Mouse (Mus musculus): Measurements from ENCODE around the gene Slc26a6. TPM values are rescaled to one million over a fixed set of nuclear protein-coding genes. Genes with fewer than 3 reads are reported as not detected.

Gene Slc26a6
- 2.7 and 2.8 TPM in 2 replicates for polyA plus RNA-seq (2012; rRNA removed)

GRCm38 (mm10) chr9:108852976-108853375 lies at the start of gene Slc26a6:
Gene Slc26a6, plus strand, starts transcription at chr9:108853283.

GRCm38 (mm10) chr9:108808163-108808665 lies 44.9 kb upstream of the Slc26a6 start, which contains the start of gene Nckipsd:
Gene Nckipsd, plus strand, starts transcription at chr9:108808368.

GRCm38 (mm10) chr9:108825820-108826699 lies 27.0 kb upstream of the Slc26a6 start, which contains the start of gene Celsr3:
Gene Celsr3, plus strand, starts transcription at chr9:108826320.

GRCm38 (mm10) chr9:108914491-108914890 lies 61.4 kb downstream of the Slc26a6 start, which contains the start of gene Tmem89:
Gene Tmem89, plus strand, starts transcription at chr9:108914619.

GRCm38 (mm10) chr9:108936418-108937364 lies 83.6 kb downstream of the Slc26a6 start, which contains the start of gene Uqcrc1:
Gene Uqcrc1, plus strand, starts transcription at chr9:108936633.

GRCm38 (mm10) chr9:108953081-108953636 lies 100.1 kb downstream of the Slc26a6 start, which contains the start of gene Col7a1:
Gene Col7a1, plus strand, starts transcription at chr9:108953586.

Other genes with a start within 250 kb of the Slc26a6 start
- gene Arih2, start 203.9 kb upstream of the Slc26a6 start, polyA plus RNA-seq (2012; rRNA removed) = 17.4 and 18.2 TPM in 2 replicates
- 25.2 and 27.9 TPM in 2 replicates for gene Slc25a20, start 191.2 kb upstream of the Slc26a6 start, polyA plus RNA-seq (2012; rRNA removed)
- 8.4 and 9.1 TPM in 2 replicates for gene Prkar2a, start 164.0 kb upstream of the Slc26a6 start, polyA plus RNA-seq (2012; rRNA removed)
- 51.0 and 53.0 TPM in 2 replicates for gene Ip6k2, start 69.5 kb upstream of the Slc26a6 start, polyA plus RNA-seq (2012; rRNA removed)
- gene Nckipsd, start 44.9 kb upstream of the Slc26a6 start, polyA plus RNA-seq (2012; rRNA removed) = 3.3 and 3.4 TPM in 2 replicates
- 0.41 and 0.63 TPM in 2 replicates for gene Celsr3, start 27.0 kb upstream of the Slc26a6 start, polyA plus RNA-seq (2012; rRNA removed)
- 0.04 TPM in 1 of 2 replicates, not detected in the other for gene Tmem89, start 61.3 kb downstream of the Slc26a6 start, polyA plus RNA-seq (2012; rRNA removed)
- 224 and 244 TPM in 2 replicates for gene Uqcrc1, start 83.3 kb downstream of the Slc26a6 start, polyA plus RNA-seq (2012; rRNA removed)
- 0.51 and 0.59 TPM in 2 replicates for gene Col7a1, start 100.3 kb downstream of the Slc26a6 start, polyA plus RNA-seq (2012; rRNA removed)
- gene Ucn2, start 132.7 kb downstream of the Slc26a6 start, polyA plus RNA-seq (2012; rRNA removed) = 0.04 TPM in 1 of 2 replicates, not detected in the other
- 4.6 and 6.5 TPM in 2 replicates for gene Pfkfb4, start 138.5 kb downstream of the Slc26a6 start, polyA plus RNA-seq (2012; rRNA removed)
- 30.0 and 37.0 TPM in 2 replicates for gene Shisa5, start 185.3 kb downstream of the Slc26a6 start, polyA plus RNA-seq (2012; rRNA removed)
- 23.2 and 25.4 TPM in 2 replicates for gene Trex1, start 206.5 kb downstream of the Slc26a6 start, polyA plus RNA-seq (2012; rRNA removed)
- gene Atrip, start 220.8 kb downstream of the Slc26a6 start, polyA plus RNA-seq (2012; rRNA removed) = 6.2 and 6.7 TPM in 2 replicates
- 6.0 and 6.4 TPM in 2 replicates for gene Ccdc51, start 229.2 kb downstream of the Slc26a6 start, polyA plus RNA-seq (2012; rRNA removed)
- 60.6 and 66.8 TPM in 2 replicates for gene Tma7, start 229.3 kb downstream of the Slc26a6 start, polyA plus RNA-seq (2012; rRNA removed)
- gene Plxnb1, start 242.1 kb downstream of the Slc26a6 start, polyA plus RNA-seq (2012; rRNA removed) = 4.8 and 5.9 TPM in 2 replicates